Mouse (Mus musculus) 3134 (cell line): ENCODE measurements around the gene Nfya.

Experiments used
- DNase-seq: peaks from one replicate; pipeline ENCODE4 v3.0.0-alpha.2; 2011; ENCODE audit warnings: low spot score; ENCODE audit not compliant: insufficient read length; ENCODE audit errors: extremely low read depth

Gene Nfya

DNA sequence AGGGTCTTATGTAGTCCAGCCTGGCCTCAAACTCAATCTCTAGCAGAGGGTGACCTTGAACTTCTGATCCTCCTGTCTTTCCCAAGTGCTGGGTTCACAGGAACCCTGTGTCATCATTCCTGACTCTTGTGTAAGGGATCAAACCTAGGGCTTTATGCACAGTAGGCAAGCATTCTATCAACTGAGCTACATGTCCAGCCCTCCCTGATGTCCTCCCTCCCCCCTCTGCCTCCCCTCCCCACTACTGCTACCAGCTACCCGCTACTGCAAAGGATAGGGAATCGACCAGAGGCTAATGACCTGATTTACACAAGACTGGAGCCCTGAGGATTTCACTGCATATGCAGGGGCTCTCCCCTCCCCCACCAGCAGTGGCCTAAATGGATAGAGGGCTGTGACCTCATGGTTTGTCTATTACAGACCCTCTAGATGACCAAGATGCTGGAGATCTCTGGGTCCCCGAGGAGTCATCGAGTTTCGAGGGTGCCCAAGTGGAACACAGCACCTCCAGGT lies 59.0 kb downstream of the Nfya start:
- DNase-seq, result no peak

DNA sequence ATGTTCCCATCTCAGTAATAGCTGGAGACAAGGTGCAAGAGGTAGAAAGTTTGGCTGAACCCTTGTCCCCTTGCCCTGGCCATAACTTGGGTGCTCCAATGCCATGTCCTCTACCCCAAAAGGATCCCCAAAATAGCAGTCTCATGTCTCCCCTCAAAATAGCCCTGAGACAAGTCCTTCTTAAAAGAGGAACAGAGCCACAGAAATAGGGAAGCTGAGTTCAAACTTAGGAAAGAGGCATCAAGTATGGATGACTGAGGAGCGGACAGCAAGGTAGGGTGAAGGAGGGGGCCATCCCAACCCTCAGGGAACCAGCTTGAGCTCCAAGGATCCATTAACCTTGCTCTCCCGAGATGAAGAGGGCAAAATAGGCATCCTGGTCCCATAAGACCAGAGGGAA lies 62.4 kb downstream of the Nfya start:
- DNase-seq, result no peak

DNA sequence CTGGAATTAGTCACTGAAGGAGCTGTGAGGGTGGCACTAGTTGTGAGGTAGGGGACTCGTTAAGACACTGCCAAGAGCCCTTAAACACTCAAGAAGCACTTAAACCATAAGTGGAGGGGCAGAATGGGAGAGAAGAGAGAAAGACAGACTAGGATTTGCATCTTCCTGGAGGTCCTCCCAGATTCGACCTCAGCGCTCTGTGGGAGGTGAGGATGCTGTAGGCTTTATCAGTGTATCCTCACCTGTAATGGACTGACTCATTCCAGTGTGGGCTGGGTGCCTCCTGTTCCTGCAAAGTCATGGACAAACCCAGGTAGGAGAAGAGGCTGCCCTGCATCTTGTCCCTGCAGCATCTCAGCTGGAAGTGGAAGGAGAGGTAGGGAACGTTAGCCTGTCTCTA lies 62.9 kb downstream of the Nfya start:
- DNase-seq, result no peak

DNA sequence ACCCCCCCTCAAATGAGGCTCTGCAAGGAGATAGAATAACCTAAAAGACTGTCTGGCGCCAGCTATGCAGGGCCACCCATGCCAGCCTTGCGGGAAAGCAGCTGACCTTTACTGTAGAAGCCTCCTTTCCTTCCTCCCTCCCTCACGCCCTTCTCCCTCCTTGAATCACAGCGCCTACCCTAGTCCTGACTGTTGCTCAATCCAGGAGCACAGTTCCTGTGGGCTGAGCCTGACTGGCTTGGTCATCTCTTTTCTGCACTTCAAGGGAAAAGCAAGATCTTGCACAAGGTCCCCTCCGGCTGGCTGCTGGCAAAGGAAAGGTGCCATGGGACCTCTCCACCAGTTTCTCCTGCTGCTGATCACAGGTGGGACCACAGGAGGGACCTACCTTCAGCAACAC lies 63.5 kb downstream of the Nfya start, which contains the start of gene Trem2:
Gene Trem2, plus strand, starts transcription at position 171 of the 400 bp plus-strand sequence.
- DNase-seq, result peak; percentile 60

DNA sequence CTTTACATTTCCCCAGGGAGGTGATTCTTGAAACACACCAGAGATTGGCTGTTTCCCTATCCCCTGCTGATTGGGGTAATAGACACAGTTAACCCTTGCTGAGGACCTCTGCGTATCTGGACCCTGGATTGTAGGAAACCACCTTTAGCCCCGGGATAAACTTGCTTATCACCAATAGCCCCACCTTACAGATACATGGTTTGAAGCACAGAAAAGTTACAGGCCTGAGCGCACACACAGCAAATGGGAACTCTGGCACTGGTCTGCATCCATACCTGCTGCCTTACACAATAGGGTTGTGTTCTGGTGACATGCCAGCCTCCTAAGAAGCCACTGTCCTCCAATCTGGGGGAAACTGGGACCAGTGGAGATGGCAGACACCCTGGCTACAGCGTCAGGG lies 63.9 kb downstream of the Nfya start:
- DNase-seq, result no peak

DNA sequence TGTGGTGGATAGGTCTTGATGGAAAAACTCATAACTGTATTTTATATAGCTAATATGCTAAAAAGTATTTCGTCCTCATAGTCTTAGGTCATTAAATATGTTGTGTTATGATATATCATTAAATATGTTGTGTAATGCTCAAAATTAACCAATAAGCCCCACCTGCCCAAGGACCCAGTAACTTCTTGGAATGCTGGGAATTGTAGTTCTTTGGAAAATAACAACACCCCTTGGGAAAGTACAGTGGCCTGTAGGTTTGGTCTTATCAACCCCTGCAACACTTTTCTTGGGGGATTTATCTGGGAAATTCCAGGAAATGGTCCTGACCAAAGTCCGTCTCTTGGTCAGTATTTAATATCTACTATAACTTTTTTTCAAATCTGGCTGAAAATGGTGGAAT lies 66.6 kb downstream of the Nfya start:
- no peak for DNase-seq

DNA sequence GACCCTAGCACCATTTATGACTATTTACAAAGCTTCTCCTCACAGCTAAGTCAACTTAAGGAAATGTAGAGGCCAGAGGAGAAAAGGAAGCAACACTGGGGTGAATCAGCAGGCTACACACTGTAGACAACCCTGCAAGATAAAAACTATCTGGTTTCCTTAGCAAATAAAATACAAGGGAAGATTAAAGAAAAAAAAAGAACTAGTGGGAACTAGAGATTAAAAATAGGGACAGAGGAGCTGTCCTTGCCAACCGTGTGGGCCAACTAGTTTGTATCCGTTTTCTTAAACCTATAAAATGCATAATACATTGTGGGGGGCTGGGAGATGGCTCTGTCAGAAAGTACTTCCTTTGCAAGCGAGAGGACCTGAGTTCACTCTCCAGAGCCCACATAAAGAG lies 67.8 kb downstream of the Nfya start:
- DNase-seq, result no peak

DNA sequence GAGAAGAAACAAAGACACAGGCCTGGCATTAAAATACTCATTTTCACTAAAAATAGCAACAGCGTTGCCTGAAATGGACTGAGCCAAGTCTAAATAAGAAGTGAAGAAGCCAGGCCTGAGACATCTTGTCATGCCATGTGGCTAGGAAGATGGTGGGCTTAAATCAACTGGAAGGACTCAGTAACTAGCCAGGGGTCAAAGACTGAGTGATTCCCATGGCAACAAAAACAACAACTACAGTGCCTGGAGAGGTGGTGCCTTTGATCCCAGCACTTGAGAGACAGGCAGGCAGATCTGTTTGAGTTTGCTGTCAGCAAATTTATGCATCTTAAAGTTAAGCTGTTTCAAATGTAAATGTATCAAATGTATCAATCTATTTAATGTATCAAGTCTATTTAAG lies 69.4 kb downstream of the Nfya start:
- DNase-seq, result no peak
